Mouse (Mus musculus) retina, postnatal 1 day (tissue): ENCODE measurements at regions not wholly inside any gene's neighbourhood (a gene's known extent, or its start where the extent isn't known, plus 50 kb on each side); places are given as distances from the start of the nearest gene placed in this dataset.

Source experiments
- DNase-seq: peaks from one replicate; pipeline ENCODE4 v3.0.0-alpha.2; 2012

- DNase-seq: no peak
Measured at GRCm38 (mm10) chr10:111746879-111747477, 225.5 kb upstream of the Krr1 start.

- DNase-seq: no peak
Measured at GRCm38 (mm10) chr10:111748482-111748881, 224.0 kb upstream of the Krr1 start.

GRCm38 (mm10) chr10:111753646-111754045, 218.8 kb upstream of the Krr1 start:
- peak; percentile 60 for DNase-seq

GRCm38 (mm10) chr10:111755964-111756363, 216.5 kb upstream of the Krr1 start:
- no peak for DNase-seq

- no peak for DNase-seq
Measured at GRCm38 (mm10) chr10:111756528-111756927, 215.9 kb upstream of the Krr1 start.

GRCm38 (mm10) chr10:111757689-111758088, 214.8 kb upstream of the Krr1 start:
- no peak for DNase-seq

GRCm38 (mm10) chr10:111759505-111759904, 213.0 kb upstream of the Krr1 start:
- DNase-seq: no peak

GRCm38 (mm10) chr10:111762751-111763528, 209.5 kb upstream of the Krr1 start:
- DNase-seq: no peak

GRCm38 (mm10) chr10:111767011-111767720, 205.3 kb upstream of the Krr1 start:
- DNase-seq: no peak

- DNase-seq: no peak
Measured at GRCm38 (mm10) chr10:111767813-111768455, 204.5 kb upstream of the Krr1 start.

- DNase-seq: no peak
Measured at GRCm38 (mm10) chr10:111769486-111770002, 202.9 kb upstream of the Krr1 start.

GRCm38 (mm10) chr10:111770027-111770426, 202.4 kb upstream of the Krr1 start:
- no peak for DNase-seq

GRCm38 (mm10) chr10:111771010-111771409, 201.5 kb upstream of the Krr1 start:
- no peak for DNase-seq

- DNase-seq: no peak
Measured at GRCm38 (mm10) chr10:111777559-111777958, 194.9 kb upstream of the Krr1 start.

- no peak for DNase-seq
Measured at GRCm38 (mm10) chr10:111778111-111778510, 194.4 kb upstream of the Krr1 start.

- DNase-seq: no peak
Measured at GRCm38 (mm10) chr10:111779956-111780355, 192.5 kb upstream of the Krr1 start.

- DNase-seq: no peak
Measured at GRCm38 (mm10) chr10:111782195-111782810, 190.2 kb upstream of the Krr1 start.

- no peak for DNase-seq
Measured at GRCm38 (mm10) chr10:111783496-111783895, 189.0 kb upstream of the Krr1 start.

GRCm38 (mm10) chr10:111784065-111784853, 188.2 kb upstream of the Krr1 start:
- no peak for DNase-seq

- DNase-seq: no peak
Measured at GRCm38 (mm10) chr10:111787175-111787574, 185.3 kb upstream of the Krr1 start.

- DNase-seq: no peak
Measured at GRCm38 (mm10) chr10:111789264-111789663, 183.2 kb upstream of the Krr1 start.

GRCm38 (mm10) chr10:111790911-111791310, 181.6 kb upstream of the Krr1 start:
- no peak for DNase-seq
